Mouse (Mus musculus): ENCODE data around the gene Cracr2a. TPM values are rescaled to one million over a fixed set of nuclear protein-coding genes. Genes with fewer than 3 reads are reported as not detected.

Gene Cracr2a
- polyA plus RNA-seq, 1 experiment from 2014 or later, result 1.1 TPM

- H3K4me1 ChIP-seq (ENCODE audit: control insufficient read depth, insufficient read depth, low read length), result no peaks in the 10 kb centered on the region
- no peak overlapping the region for H3K27ac ChIP-seq (replicated peaks; ENCODE audit: low read depth, low read length)
- ATAC-seq (ENCODE audit: low read depth) (no peak), DNase-seq (ENCODE audit: low spot score) (no peak)
- H3K4me3 ChIP-seq (ENCODE audit: low read depth, low read length), result no peak overlapping the region
- H3K27me3 ChIP-seq (replicated peaks; ENCODE audit: control insufficient read depth, insufficient read depth, low read length), result peaks cover 7% of the 10 kb centered on the region; the same call in 1 of the 2 replicates
- H3K9ac ChIP-seq (ENCODE audit: low read depth, low read length), result no peak overlapping the region
- H3K36me3 ChIP-seq (ENCODE audit: control insufficient read depth, insufficient read depth, low read length), result no peaks in the 10 kb centered on the region
- WGBS, result 63% methylated on average over 4 of the region's 4 CpGs
- H3K9me3 ChIP-seq (ENCODE audit: control insufficient read depth, low read length), result no peaks in the 10 kb centered on the region
- H3K4me2 ChIP-seq (ENCODE audit: low read depth, low read length), result no peak overlapping the region
Observed at GRCm38 (mm10) chr6:127593487-127593886, 32.3 kb downstream of the Cracr2a start.

DNA sequence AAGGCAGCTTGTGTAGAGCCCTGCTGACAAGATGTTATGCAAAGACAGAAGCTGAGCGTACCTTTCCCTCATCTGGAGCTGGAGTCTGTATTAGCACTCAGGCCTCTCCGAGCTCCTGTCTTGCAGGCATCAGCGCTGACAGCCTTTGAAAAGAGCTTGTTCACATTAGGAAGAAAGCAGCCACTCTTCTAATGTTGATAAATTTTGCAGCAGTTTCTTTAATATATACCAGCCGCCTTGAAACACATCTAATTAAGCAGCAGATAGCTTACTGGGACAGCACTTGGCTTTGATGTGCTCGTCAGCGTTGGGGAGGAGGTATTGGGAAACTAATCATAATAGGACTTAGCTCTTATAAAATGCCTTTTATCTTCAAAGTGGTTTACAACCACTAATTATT is 38.1 kb downstream of the Cracr2a start:
- Histone ChIP-seq H3K4me1 (ENCODE audit: control insufficient read depth, insufficient read depth, low read length) (no peaks in the 10 kb centered on the region), H3K27ac (replicated peaks; ENCODE audit: low read depth, low read length) (no peak overlapping the region), H3K36me3 (ENCODE audit: control insufficient read depth, insufficient read depth, low read length) (no peaks in the 10 kb centered on the region), H3K9me3 (ENCODE audit: control insufficient read depth, low read length) (no peaks in the 10 kb centered on the region), H3K4me3 (ENCODE audit: low read depth, low read length) (no peak overlapping the region), H3K9ac (ENCODE audit: low read depth, low read length) (no peak overlapping the region), H3K4me2 (ENCODE audit: low read depth, low read length) (no peak overlapping the region), H3K27me3 (replicated peaks; ENCODE audit: control insufficient read depth, insufficient read depth, low read length) (no peaks in the 10 kb centered on the region; the same call in 1 of the 2 replicates)
- DNase-seq (ENCODE audit: low spot score) (no peak), ATAC-seq (ENCODE audit: low read depth) (no peak)
- 56% methylated on average over 6 of the region's 6 CpGs for WGBS

- peak; percentile 80 for ATAC-seq (ENCODE audit: low read depth)
- 32% methylated on average over 15 of the region's 15 CpGs for WGBS
- Histone ChIP-seq H3K4me3 (ENCODE audit: low read depth, low read length) (no peak overlapping the region), H3K27me3 (replicated peaks; ENCODE audit: control insufficient read depth, insufficient read depth, low read length) (no peaks in the 10 kb centered on the region), H3K4me2 (ENCODE audit: low read depth, low read length) (no peak overlapping the region), H3K9ac (ENCODE audit: low read depth, low read length) (no peak overlapping the region), H3K9me3 (ENCODE audit: control insufficient read depth, low read length) (no peaks in the 10 kb centered on the region), H3K36me3 (ENCODE audit: control insufficient read depth, insufficient read depth, low read length) (no peaks in the 10 kb centered on the region), H3K27ac (replicated peaks; ENCODE audit: low read depth, low read length) (no peak overlapping the region), H3K4me1 (ENCODE audit: control insufficient read depth, insufficient read depth, low read length) (no peaks in the 10 kb centered on the region)
- peak; percentile 71 for DNase-seq (ENCODE audit: low spot score)
Observed at GRCm38 (mm10) chr6:127605067-127606025, 44.2 kb downstream of the Cracr2a start.

DNA sequence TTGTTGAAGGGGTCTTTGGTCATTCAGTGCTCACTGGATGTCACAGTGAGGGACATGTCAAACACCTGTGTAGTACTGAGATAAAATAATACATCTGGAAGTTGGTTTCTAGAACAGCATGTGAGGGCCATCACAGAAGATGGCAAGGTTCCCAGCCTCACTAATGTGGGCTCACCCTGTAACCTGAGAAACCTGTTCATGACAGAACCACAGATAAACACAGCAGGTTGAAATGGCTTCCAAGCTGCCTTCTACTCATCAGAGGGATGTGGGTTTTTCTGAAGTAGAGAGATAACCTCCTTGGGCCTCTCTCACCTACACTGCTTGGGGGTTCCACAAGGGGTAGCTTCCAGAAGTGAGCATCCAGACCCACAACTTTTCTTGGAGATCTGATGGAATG is 48.5 kb downstream of the Cracr2a start:
- Histone ChIP-seq H3K27ac (replicated peaks; ENCODE audit: low read depth, low read length) (no peak overlapping the region), H3K9me3 (ENCODE audit: control insufficient read depth, low read length) (no peaks in the 10 kb centered on the region), H3K27me3 (replicated peaks; ENCODE audit: control insufficient read depth, insufficient read depth, low read length) (no peaks in the 10 kb centered on the region), H3K4me3 (ENCODE audit: low read depth, low read length) (no peak overlapping the region), H3K4me2 (ENCODE audit: low read depth, low read length) (no peak overlapping the region), H3K9ac (ENCODE audit: low read depth, low read length) (no peak overlapping the region), H3K4me1 (ENCODE audit: control insufficient read depth, insufficient read depth, low read length) (no peaks in the 10 kb centered on the region), H3K36me3 (ENCODE audit: control insufficient read depth, insufficient read depth, low read length) (no peaks in the 10 kb centered on the region)
- no peak for ATAC-seq (ENCODE audit: low read depth)
- no peak for DNase-seq (ENCODE audit: low spot score)

GRCm38 (mm10) chr6:127611216-127611615 is 50.1 kb downstream of the Cracr2a start:
- WGBS, result 79% methylated on average over 12 of the region's 12 CpGs
- no peak overlapping the region for H3K9ac ChIP-seq (ENCODE audit: low read depth, low read length)
- ATAC-seq (ENCODE audit: low read depth), result no peak
- DNase-seq (ENCODE audit: low spot score), result no peak
- no peak overlapping the region for H3K27ac ChIP-seq (replicated peaks; ENCODE audit: low read depth, low read length)
- H3K9me3 ChIP-seq (ENCODE audit: control insufficient read depth, low read length), result no peaks in the 10 kb centered on the region
- no peaks in the 10 kb centered on the region for H3K27me3 ChIP-seq (replicated peaks; ENCODE audit: control insufficient read depth, insufficient read depth, low read length)
- no peaks in the 10 kb centered on the region for H3K36me3 ChIP-seq (ENCODE audit: control insufficient read depth, insufficient read depth, low read length)
- no peaks in the 10 kb centered on the region for H3K4me1 ChIP-seq (ENCODE audit: control insufficient read depth, insufficient read depth, low read length)
- no peak overlapping the region for H3K4me3 ChIP-seq (ENCODE audit: low read depth, low read length)
- H3K4me2 ChIP-seq (ENCODE audit: low read depth, low read length), result no peak overlapping the region

- Histone ChIP-seq H3K36me3 (ENCODE audit: control insufficient read depth, insufficient read depth, low read length) (no peaks in the 10 kb centered on the region), H3K9me3 (ENCODE audit: control insufficient read depth, low read length) (no peaks in the 10 kb centered on the region), H3K27ac (replicated peaks; ENCODE audit: low read depth, low read length) (no peak overlapping the region), H3K27me3 (replicated peaks; ENCODE audit: control insufficient read depth, insufficient read depth, low read length) (no peaks in the 10 kb centered on the region), H3K4me3 (ENCODE audit: low read depth, low read length) (no peak overlapping the region), H3K4me1 (ENCODE audit: control insufficient read depth, insufficient read depth, low read length) (no peaks in the 10 kb centered on the region), H3K4me2 (ENCODE audit: low read depth, low read length) (no peak overlapping the region), H3K9ac (ENCODE audit: low read depth, low read length) (no peak overlapping the region)
- peak; percentile 62 for ATAC-seq (ENCODE audit: low read depth)
- peak; percentile 24 for DNase-seq (ENCODE audit: low spot score)
- WGBS, result 51% methylated on average over 13 of the region's 13 CpGs
Observed at GRCm38 (mm10) chr6:127614083-127614984, 53.2 kb downstream of the Cracr2a start.

GRCm38 (mm10) chr6:127616623-127617022 is 55.5 kb downstream of the Cracr2a start:
- Histone ChIP-seq H3K4me3 (ENCODE audit: low read depth, low read length) (no peak overlapping the region), H3K4me2 (ENCODE audit: low read depth, low read length) (no peak overlapping the region), H3K27ac (replicated peaks; ENCODE audit: low read depth, low read length) (no peak overlapping the region), H3K9ac (ENCODE audit: low read depth, low read length) (no peak overlapping the region), H3K27me3 (replicated peaks; ENCODE audit: control insufficient read depth, insufficient read depth, low read length) (no peaks in the 10 kb centered on the region), H3K36me3 (ENCODE audit: control insufficient read depth, insufficient read depth, low read length) (no peaks in the 10 kb centered on the region), H3K9me3 (ENCODE audit: control insufficient read depth, low read length) (no peaks in the 10 kb centered on the region), H3K4me1 (ENCODE audit: control insufficient read depth, insufficient read depth, low read length) (no peaks in the 10 kb centered on the region)
- no peak for DNase-seq (ENCODE audit: low spot score)
- WGBS, result 89% methylated on average over 1 of the region's 1 CpGs
- no peak for ATAC-seq (ENCODE audit: low read depth)

DNA sequence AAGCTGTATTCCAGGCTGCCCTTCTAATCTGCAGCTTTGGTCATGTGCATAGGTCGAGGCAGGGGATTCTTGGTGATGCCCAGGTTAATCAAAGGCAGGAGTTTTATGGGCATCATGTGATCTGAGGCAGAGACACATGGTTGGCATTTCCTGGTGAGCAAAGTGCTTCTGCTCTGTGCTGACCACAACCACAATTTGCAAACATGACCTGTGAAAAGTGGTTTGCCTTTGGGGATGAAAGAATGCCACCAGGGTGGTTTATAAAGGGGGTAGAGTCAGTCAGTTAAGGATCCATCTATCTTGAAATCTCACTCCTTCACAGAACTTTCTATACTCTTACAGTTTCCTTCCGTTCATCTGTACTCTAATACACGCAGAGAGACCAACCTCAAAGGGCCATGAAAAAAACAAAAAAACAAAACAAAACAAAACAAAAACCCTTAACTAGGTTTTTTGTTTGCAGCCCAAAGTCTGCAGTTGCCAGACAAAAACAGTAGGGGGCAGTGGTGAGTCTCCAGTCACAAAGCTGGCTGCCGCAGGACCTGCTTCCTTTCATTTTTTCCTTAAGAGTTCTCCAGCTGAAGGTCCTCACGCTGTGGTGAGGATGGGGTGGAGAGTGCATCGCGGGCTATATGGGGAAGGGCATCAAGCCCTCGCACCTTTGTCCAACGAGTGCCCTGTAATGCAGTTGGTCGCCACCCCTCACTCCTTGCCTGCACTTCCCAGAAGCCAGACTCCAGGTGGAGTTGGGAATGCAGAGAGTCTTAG is 56.3 kb downstream of the Cracr2a start:
- 31% methylated on average over 10 of the region's 10 CpGs for whole genome bisulfite sequencing
- H3K36me3 ChIP-seq (ENCODE audit: control insufficient read depth, insufficient read depth, low read length), result no peaks in the 10 kb centered on the region
- peak; percentile 65 for DNase-seq (ENCODE audit: low spot score)
- no peak for ATAC-seq (ENCODE audit: low read depth)
- no peaks in the 10 kb centered on the region for H3K9me3 ChIP-seq (ENCODE audit: control insufficient read depth, low read length)
- H3K4me2 ChIP-seq (ENCODE audit: low read depth, low read length), result peak overlapping the region; percentile 32
- no peak overlapping the region for H3K27ac ChIP-seq (replicated peaks; ENCODE audit: low read depth, low read length)
- no peak overlapping the region for H3K9ac ChIP-seq (ENCODE audit: low read depth, low read length)
- H3K4me3 ChIP-seq (ENCODE audit: low read depth, low read length), result no peak overlapping the region
- no peaks in the 10 kb centered on the region for H3K27me3 ChIP-seq (replicated peaks; ENCODE audit: control insufficient read depth, insufficient read depth, low read length)
- no peaks in the 10 kb centered on the region for H3K4me1 ChIP-seq (ENCODE audit: control insufficient read depth, insufficient read depth, low read length)

All from embryonic facial prominence, embryonic 14.5 days (tissue).